Mouse (Mus musculus): ENCODE data around the gene Tbx6. TPM values are rescaled to one million over a fixed set of nuclear protein-coding genes. Genes with fewer than 3 reads are reported as not detected.

Gene Tbx6
- polyA plus RNA-seq, 1 experiment from 2014 or later, result 0.26 TPM

- Histone ChIP-seq H3K4me3 (ENCODE audit: control insufficient read depth in 1 of 2, insufficient read depth in 1 of 2, low read depth in 1 of 2, low read length in 2 of 2) (0 out of 4 replicates have a peak overlapping the region, but pooled peaks of 1 of the 2 experiments have one; percentile 72), H3K36me3 (ENCODE audit: control insufficient read depth, insufficient read depth, low read length) (peaks cover 43% of the 10 kb centered on the region), H3K9ac (ENCODE audit: low read length) (peak overlapping the region; percentile 97; the same call in 1 of the 2 replicates), H3K27me3 (ENCODE audit: control insufficient read depth, insufficient read depth, low read length) (no peaks in the 10 kb centered on the region), H3K27ac (replicated peaks in 1 of 2; ENCODE audit: control insufficient read depth in 1 of 2, insufficient read depth in 1 of 2, low read depth in 2 of 2, low read length in 2 of 2) (no peak overlapping the region), H3K9me3 (ENCODE audit: control insufficient read depth, low read length) (no peaks in the 10 kb centered on the region), H3K4me1 (ENCODE audit: control insufficient read depth in 2 of 2, insufficient read depth in 2 of 2, low read length in 2 of 2) (peaks cover 12 to 37% of the 10 kb centered on the region in 2 experiments), H3K4me2 (ENCODE audit: low read length) (peak overlapping the region; percentile 82)
- ATAC-seq (ENCODE audit: insufficient number of reproducible peaks, insufficient read depth, low FRiP score, low read depth), result no peak
- WGBS, result 78% methylated on average over 16 of the region's 16 CpGs
Measured at GRCm38 (mm10) chr7:126795387-126796317, 14.4 kb downstream of the Tbx6 start.

- WGBS, result 61% methylated on average over 8 of the region's 8 CpGs
- H3K27me3 ChIP-seq (ENCODE audit: control insufficient read depth, insufficient read depth, low read length), result no peaks in the 10 kb centered on the region
- no peaks in the 10 kb centered on the region for H3K9me3 ChIP-seq (ENCODE audit: control insufficient read depth, low read length)
- ATAC-seq (ENCODE audit: insufficient number of reproducible peaks, insufficient read depth, low FRiP score, low read depth), result no peak
- H3K27ac ChIP-seq (replicated peaks in 1 of 2; ENCODE audit: control insufficient read depth in 1 of 2, insufficient read depth in 1 of 2, low read depth in 2 of 2, low read length in 2 of 2), result peak overlapping the region in 1 of 2 experiments; percentile 100; a peak in 1 of 4 replicates
- peak overlapping the region; percentile 97 for H3K9ac ChIP-seq (ENCODE audit: low read length)
- peak overlapping the region; percentile 82 for H3K4me2 ChIP-seq (ENCODE audit: low read length)
- H3K4me3 ChIP-seq (ENCODE audit: control insufficient read depth in 1 of 2, insufficient read depth in 1 of 2, low read depth in 1 of 2, low read length in 2 of 2), result peak overlapping the region; percentile 72 to 91; a peak in 3 of 4 replicates
- peaks cover 15 to 34% of the 10 kb centered on the region in 2 experiments for H3K4me1 ChIP-seq (ENCODE audit: control insufficient read depth in 2 of 2, insufficient read depth in 2 of 2, low read length in 2 of 2)
- peaks cover 43% of the 10 kb centered on the region for H3K36me3 ChIP-seq (ENCODE audit: control insufficient read depth, insufficient read depth, low read length)
Measured at GRCm38 (mm10) chr7:126796350-126796932, 15.2 kb downstream of the Tbx6 start.

DNA sequence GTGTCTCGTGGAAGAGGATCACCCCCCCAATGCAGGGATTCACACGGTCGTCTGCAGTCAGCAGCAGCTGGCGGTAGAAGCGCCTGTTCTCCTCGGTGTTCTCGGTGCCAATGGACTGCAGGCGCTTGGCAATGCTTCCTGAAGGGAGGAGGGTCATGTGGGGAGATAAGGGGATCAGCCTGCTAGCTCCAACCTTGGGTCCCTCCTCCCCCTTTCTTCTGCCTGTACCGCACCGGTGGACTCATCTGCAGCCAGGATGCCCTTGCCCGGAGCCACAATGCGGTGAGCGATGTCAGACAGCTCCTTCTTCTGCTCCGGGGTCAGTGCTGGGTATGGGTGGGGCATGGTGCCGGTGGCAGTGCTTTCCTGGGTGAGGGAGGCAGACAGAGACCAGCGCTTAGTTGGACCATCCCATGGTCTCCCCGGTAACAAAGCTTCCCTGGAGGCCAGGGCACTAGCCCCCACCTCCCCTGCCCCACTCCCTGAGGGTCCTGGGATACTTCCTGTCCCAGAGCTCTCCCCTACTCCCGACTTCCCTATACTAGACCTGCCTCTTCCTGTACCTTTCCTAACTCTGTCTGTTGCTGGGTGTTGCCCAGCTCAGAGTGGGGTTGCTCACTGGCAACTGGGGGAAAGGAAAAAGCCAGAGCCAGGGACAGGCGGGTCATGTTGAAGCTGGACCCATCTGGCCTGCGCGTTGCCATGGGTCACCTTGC, 16.3 kb downstream of the Tbx6 start, which contains the start of gene Fam57b:
Gene Fam57b (plus strand): TSS at position 258 of the 716 bp plus-strand sequence.
- Histone ChIP-seq H3K4me1 (ENCODE audit: control insufficient read depth in 2 of 2, insufficient read depth in 2 of 2, low read length in 2 of 2) (peaks cover 15 to 31% of the 10 kb centered on the region in 2 experiments), H3K27ac (replicated peaks in 1 of 2; ENCODE audit: control insufficient read depth in 1 of 2, insufficient read depth in 1 of 2, low read depth in 2 of 2, low read length in 2 of 2) (peak within 1 kb of the TSS; percentile 94 to 100), H3K9ac (ENCODE audit: low read length) (peak within 1 kb of the TSS; percentile 97), H3K27me3 (ENCODE audit: control insufficient read depth, insufficient read depth, low read length) (no peaks in the 10 kb centered on the region), H3K4me2 (ENCODE audit: low read length) (peak within 1 kb of the TSS; percentile 82), H3K9me3 (ENCODE audit: control insufficient read depth, low read length) (no peaks in the 10 kb centered on the region), H3K4me3 (ENCODE audit: control insufficient read depth in 1 of 2, insufficient read depth in 1 of 2, low read depth in 1 of 2, low read length in 2 of 2) (peak within 1 kb of the TSS; percentile 72 to 91), H3K36me3 (ENCODE audit: control insufficient read depth, insufficient read depth, low read length) (peaks cover 45% of the 10 kb centered on the region)
- ATAC-seq (ENCODE audit: insufficient number of reproducible peaks, insufficient read depth, low FRiP score, low read depth), result no peak
- 6% methylated on average over 21 of the region's 21 CpGs for WGBS

DNA sequence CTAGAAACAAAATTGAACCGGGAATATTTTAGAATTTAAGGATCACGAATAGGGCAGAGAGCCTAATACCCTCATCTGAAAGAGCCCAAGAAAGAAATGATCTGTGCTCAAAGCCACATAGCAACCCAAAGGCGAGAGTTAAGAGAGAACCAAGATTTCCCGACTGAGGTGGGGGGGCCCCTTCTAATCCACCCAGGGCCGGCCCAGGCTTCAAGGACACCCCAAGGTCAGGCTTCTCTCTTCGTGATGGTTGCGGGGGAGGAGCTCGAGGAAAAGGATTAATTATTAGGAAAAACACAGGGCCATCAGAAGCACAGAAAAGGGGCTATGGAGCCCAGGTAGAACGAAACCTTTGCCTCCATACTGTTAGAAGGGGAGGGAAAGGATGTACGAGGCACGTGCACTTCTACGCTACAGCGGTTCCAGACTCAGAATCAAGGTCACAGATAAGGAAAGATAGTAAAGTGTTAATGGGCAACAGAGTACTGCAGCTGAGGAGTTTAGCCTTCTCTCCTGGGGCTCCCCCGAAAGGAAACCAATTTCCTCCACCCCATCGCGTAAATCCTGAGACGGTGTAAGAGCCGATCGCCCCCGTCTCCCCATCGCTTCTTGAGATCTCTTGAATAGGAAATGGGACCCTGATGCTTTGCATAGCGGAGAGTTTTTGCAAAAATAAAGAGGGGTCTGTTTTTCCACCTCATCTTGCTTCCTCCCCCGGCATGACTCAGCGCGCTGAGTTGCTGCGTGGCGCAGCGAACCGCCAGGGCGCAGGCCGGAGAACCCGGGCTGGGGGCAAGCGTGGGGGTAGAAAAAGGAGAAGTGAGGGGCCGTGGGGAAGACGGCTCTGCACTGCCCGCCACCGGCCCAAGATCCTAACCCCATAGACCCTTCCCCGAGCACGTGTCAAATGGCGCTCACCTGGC, 17.1 kb downstream of the Tbx6 start:
- Histone ChIP-seq H3K9ac (ENCODE audit: low read length) (peak overlapping the region; percentile 97), H3K27ac (replicated peaks in 1 of 2; ENCODE audit: control insufficient read depth in 1 of 2, insufficient read depth in 1 of 2, low read depth in 2 of 2, low read length in 2 of 2) (peak overlapping the region; percentile 94 to 100), H3K36me3 (ENCODE audit: control insufficient read depth, insufficient read depth, low read length) (peaks cover 50% of the 10 kb centered on the region), H3K4me3 (ENCODE audit: control insufficient read depth in 1 of 2, insufficient read depth in 1 of 2, low read depth in 1 of 2, low read length in 2 of 2) (peak overlapping the region; percentile 72 to 91), H3K9me3 (ENCODE audit: control insufficient read depth, low read length) (no peaks in the 10 kb centered on the region), H3K27me3 (ENCODE audit: control insufficient read depth, insufficient read depth, low read length) (no peaks in the 10 kb centered on the region), H3K4me2 (ENCODE audit: low read length) (peak overlapping the region; percentile 82), H3K4me1 (ENCODE audit: control insufficient read depth in 2 of 2, insufficient read depth in 2 of 2, low read length in 2 of 2) (peaks cover 13 to 25% of the 10 kb centered on the region in 2 experiments)
- WGBS, result under 1% methylated on average over 40 of the region's 40 CpGs
- no peak for ATAC-seq (ENCODE audit: insufficient number of reproducible peaks, insufficient read depth, low FRiP score, low read depth)

DNA sequence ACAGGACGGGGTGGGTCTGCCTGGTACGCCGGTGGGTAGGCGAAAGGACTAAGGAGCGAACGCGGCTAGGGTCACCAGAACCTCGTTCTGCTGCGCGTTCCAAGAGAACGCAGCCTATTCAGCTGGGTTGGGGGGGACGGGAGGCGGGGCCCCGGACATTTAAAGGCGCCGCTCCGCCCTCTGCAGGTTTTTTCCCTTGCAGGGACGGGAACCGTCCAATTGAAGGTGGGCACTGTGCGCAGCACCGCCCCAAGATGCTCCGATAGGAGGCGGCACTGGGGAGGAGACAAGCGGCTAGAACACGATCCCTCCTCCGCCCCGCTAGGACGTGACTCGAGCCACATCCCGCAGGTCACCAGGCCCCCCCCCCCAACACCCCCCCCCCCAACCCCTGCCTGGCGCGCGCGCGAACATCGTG, 17.8 kb downstream of the Tbx6 start:
- ATAC-seq (ENCODE audit: insufficient number of reproducible peaks, insufficient read depth, low FRiP score, low read depth), result peak; percentile 93
- peak overlapping the region; percentile 100 for H3K27ac ChIP-seq (replicated peaks in 1 of 2; ENCODE audit: control insufficient read depth in 1 of 2, insufficient read depth in 1 of 2, low read depth in 2 of 2, low read length in 2 of 2)
- peaks cover 13 to 25% of the 10 kb centered on the region in 2 experiments for H3K4me1 ChIP-seq (ENCODE audit: control insufficient read depth in 2 of 2, insufficient read depth in 2 of 2, low read length in 2 of 2)
- peaks cover 51% of the 10 kb centered on the region for H3K36me3 ChIP-seq (ENCODE audit: control insufficient read depth, insufficient read depth, low read length)
- H3K9me3 ChIP-seq (ENCODE audit: control insufficient read depth, low read length), result no peaks in the 10 kb centered on the region
- peak overlapping the region; percentile 97 for H3K9ac ChIP-seq (ENCODE audit: low read length)
- peak overlapping the region; percentile 90 for H3K4me2 ChIP-seq (ENCODE audit: low read length)
- H3K4me3 ChIP-seq (ENCODE audit: control insufficient read depth in 1 of 2, insufficient read depth in 1 of 2, low read depth in 1 of 2, low read length in 2 of 2), result peak overlapping the region; percentile 72 to 91
- under 1% methylated on average over 29 of the region's 36 CpGs for WGBS
- no peaks in the 10 kb centered on the region for H3K27me3 ChIP-seq (ENCODE audit: control insufficient read depth, insufficient read depth, low read length)

DNA sequence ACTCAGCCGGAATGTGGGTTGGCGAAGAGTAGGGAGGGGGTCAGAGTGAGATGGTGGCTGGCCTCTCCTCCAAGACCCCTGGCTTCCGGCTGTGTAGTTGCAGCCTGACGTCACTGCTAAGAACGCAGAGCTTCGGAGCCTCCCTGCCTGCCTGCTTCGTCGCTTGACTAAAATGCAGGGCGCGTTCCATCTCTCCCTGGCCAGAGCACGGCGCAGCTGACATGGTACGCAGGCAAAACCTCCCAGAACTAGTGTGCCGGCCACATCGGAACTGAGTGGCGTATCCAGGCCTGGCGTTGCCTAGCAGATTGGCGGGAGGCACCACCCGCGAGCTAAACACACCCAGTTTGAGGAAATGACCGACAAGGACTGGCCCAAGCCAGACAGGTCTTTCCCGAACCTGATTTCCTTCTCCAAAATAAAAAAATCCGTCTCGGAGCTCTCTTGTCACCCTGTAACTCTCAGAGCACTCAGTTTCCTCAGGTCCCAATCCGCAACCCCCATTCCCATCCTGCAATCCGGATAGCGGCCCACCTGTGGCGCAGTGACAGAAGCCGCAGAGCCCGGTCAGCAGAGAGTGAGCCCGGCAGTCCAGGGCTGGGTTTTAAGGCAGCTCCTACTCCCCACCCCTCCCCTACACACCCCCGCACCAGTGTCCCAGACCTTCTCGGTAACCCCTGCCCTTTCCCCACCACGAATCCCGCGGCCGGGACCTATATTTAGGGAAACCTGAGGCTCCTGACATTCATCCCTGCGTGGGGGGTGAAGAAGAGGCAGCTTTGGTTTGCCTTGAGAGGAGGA, 18.4 kb downstream of the Tbx6 start:
- Histone ChIP-seq H3K4me2 (ENCODE audit: low read length) (peak overlapping the region; percentile 90), H3K27ac (replicated peaks in 1 of 2; ENCODE audit: control insufficient read depth in 1 of 2, insufficient read depth in 1 of 2, low read depth in 2 of 2, low read length in 2 of 2) (peak overlapping the region; percentile 100), H3K36me3 (ENCODE audit: control insufficient read depth, insufficient read depth, low read length) (peaks cover 48% of the 10 kb centered on the region), H3K4me1 (ENCODE audit: control insufficient read depth in 2 of 2, insufficient read depth in 2 of 2, low read length in 2 of 2) (peaks cover 13 to 25% of the 10 kb centered on the region in 2 experiments), H3K27me3 (ENCODE audit: control insufficient read depth, insufficient read depth, low read length) (no peaks in the 10 kb centered on the region), H3K9ac (ENCODE audit: low read length) (peak overlapping the region; percentile 89), H3K4me3 (ENCODE audit: control insufficient read depth in 1 of 2, insufficient read depth in 1 of 2, low read depth in 1 of 2, low read length in 2 of 2) (peak overlapping the region; percentile 57 to 72), H3K9me3 (ENCODE audit: control insufficient read depth, low read length) (no peaks in the 10 kb centered on the region)
- peak; percentile 86 for ATAC-seq (ENCODE audit: insufficient number of reproducible peaks, insufficient read depth, low FRiP score, low read depth)
- 1% methylated on average over 37 of the region's 38 CpGs for WGBS
